Mouse (Mus musculus): ENCODE data around the gene C6. TPM values are rescaled to one million over a fixed set of nuclear protein-coding genes. Genes with fewer than 3 reads are reported as not detected.

The C6 gene
- 0.31 TPM for polyA plus RNA-seq (2017; shearing (Covaris generic))

DNA sequence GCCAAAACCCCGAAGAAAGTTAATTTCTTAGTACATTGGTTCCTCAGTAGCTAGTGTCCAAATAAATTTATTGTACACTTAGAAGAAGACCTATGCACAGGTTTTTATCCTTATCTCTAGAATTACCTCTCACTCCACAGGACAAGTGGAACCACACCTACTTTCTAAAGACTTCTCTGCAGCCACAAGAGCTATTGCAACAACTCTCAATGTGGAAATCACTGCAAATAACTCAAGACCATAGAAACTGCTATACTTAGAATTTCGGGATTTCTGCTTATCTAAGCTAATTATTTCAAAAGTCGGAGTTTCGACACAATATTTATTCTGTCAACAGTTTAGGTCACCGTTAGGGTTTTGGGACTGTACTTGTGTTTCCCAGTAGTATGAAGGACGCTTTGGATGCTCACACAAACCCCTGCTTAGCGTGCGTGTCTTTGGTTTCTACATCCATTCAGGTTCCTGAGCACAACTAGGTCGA is at the start of gene C6:
Gene C6 (plus strand): TSS at position 346 of the 481 bp plus-strand sequence.

Other genes starting within 250 kb of the C6 start
- not detected for gene Mroh2b, start 171.6 kb downstream of the C6 start, polyA plus RNA-seq (2017; shearing (Covaris generic))